ENCODE assay signal across 14 mouse cellular contexts in the genomic region with DNA sequence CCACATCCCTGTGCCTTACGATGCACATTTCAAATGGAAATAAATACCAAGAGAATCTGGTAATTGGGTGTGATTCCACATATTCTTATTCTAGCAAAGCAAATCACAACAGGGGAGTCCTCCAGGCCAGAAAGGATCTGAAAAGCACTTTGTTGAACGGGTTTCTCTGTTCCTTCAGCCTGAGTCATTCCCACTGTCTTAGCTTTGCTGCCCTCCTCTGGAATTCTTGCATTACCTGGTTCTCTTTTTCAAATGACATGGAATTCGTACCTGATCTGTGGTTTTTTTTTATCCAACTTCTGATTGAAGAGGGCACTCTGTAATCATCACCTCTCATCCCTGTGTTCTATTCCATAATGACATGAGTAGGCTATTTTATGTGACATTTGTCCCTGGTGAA.
DNase-seq lines count a peak whose midpoint lies in the region; ATAC-seq and TF ChIP-seq lines count a peak whose summit lies in the region.
"Had no signal": no experiment of that assay in that cellular context is flagged by ENCODE, and none has a peak within 500 bp of the region (broad histone marks: within the 10 kb centered on the region; RNA-seq: fewer than 3 reads in every experiment).

No protein-coding gene starts in this region.

- H3K36me3 ChIP-seq in heart, embryonic 11.5 days (ENCODE audit: control insufficient read depth, insufficient read depth, low read length) = no peaks in the 10 kb centered on the region
- no peaks in the 10 kb centered on the region for H3K36me3 ChIP-seq in limb, embryonic 14.5 days (ENCODE audit: control insufficient read depth, insufficient read depth, low read length)
- H3K36me3 ChIP-seq in limb, embryonic 10.5 days = no peaks in the 10 kb centered on the region
- H3K36me3 ChIP-seq: limb, embryonic 12.5 days had no signal

- no peak overlapping the region for H3K4me2 ChIP-seq in heart, embryonic 11.5 days
- H3K4me2 ChIP-seq in limb, embryonic 14.5 days (replicated peaks; ENCODE audit: low read depth, low read length, severe bottlenecking) = no peak overlapping the region
- H3K4me2 ChIP-seq: limb, embryonic 12.5 days had no signal

- H3K27ac ChIP-seq in heart, embryonic 11.5 days (ENCODE audit: low read depth, low read length) = no peak overlapping the region
- H3K27ac ChIP-seq in limb, embryonic 14.5 days (replicated peaks; ENCODE audit: low read depth, low read length) = no peak overlapping the region
- H3K27ac ChIP-seq in limb, embryonic 10.5 days = no peak overlapping the region
- H3K27ac ChIP-seq: limb, embryonic 12.5 days had no signal

- DNase-seq in heart, postnatal 10 days = peak; percentile 6 to 12
- DNase-seq in limb, embryonic 14.5 days (ENCODE audit: low spot score) = peak; percentile 45
- no peak for DNase-seq in limb, embryonic 10.5 days (ENCODE audit: low spot score)
- DNase-seq in Muller cell, postnatal 12 days (ENCODE audit: inconsistent ontology term) = peak; percentile 36
- DNase-seq in ZHBTc4 (ENCODE audit: low read depth, low spot score) = peak; percentile 3
- DNase-seq in ovary, adult 18-20 months (ENCODE audit: low spot score) = no peak
- no peak for DNase-seq in thymus, adult 18-20 months
- DNase-seq: adrenal gland, postnatal 10 days; gastrocnemius, postnatal 36 days; heart, postnatal 36 days; kidney, adult 9 months; thymus, postnatal 14 days had no signal

- WGBS in heart, embryonic 11.5 days (ENCODE audit: insufficient replicate concordance) = 53% methylated on average over 3 of the region's 3 CpGs
- 45% methylated on average over 3 of the region's 3 CpGs for WGBS in limb, embryonic 14.5 days
- WGBS in limb, embryonic 10.5 days = 68% methylated on average over 3 of the region's 3 CpGs

- intact Hi-C loops in heart, postnatal 10 days (cut with DNase I) = loop anchor here (5.0 kb wide), 1 partner anchor 239 kb away; no protein-coding TSS in a partner anchor

- H3K9ac ChIP-seq in heart, embryonic 11.5 days (ENCODE audit: low read depth, low read length) = no peak overlapping the region
- no peak overlapping the region for H3K9ac ChIP-seq in limb, embryonic 14.5 days (ENCODE audit: low read depth, low read length, severe bottlenecking)
- H3K9ac ChIP-seq: limb, embryonic 12.5 days had no signal

- no peaks in the 10 kb centered on the region for H3K4me1 ChIP-seq in heart, embryonic 11.5 days (ENCODE audit: control insufficient read depth, insufficient read depth, low read length)
- H3K4me1 ChIP-seq in limb, embryonic 14.5 days (ENCODE audit: control insufficient read depth, insufficient read depth, low read length) = no peaks in the 10 kb centered on the region
- no peaks in the 10 kb centered on the region for H3K4me1 ChIP-seq in limb, embryonic 10.5 days
- H3K4me1 ChIP-seq: limb, embryonic 12.5 days had no signal

- no peaks in the 10 kb centered on the region for H3K27me3 ChIP-seq in heart, embryonic 11.5 days (ENCODE audit: control insufficient read depth, insufficient read depth, low read length)
- H3K27me3 ChIP-seq in limb, embryonic 14.5 days (ENCODE audit: control insufficient read depth, insufficient read depth, low read length) = no peaks in the 10 kb centered on the region
- H3K27me3 ChIP-seq in limb, embryonic 10.5 days (ENCODE audit: low read depth, poor library complexity, severe bottlenecking) = no peaks in the 10 kb centered on the region
- H3K27me3 ChIP-seq: limb, embryonic 12.5 days had no signal

- no peak overlapping the region for H3K4me3 ChIP-seq in heart, embryonic 11.5 days (ENCODE audit: low read depth, low read length)
- no peak overlapping the region for H3K4me3 ChIP-seq in limb, embryonic 14.5 days (replicated peaks; ENCODE audit: low read length)
- no peak overlapping the region for H3K4me3 ChIP-seq in limb, embryonic 10.5 days
- H3K4me3 ChIP-seq: limb, embryonic 12.5 days had no signal

- TF ChIP-seq POLR2A in limb, embryonic 14.5 days (IDR thresholded peaks at IDR 0.05; ENCODE audit: borderline replicate concordance, extremely low read depth, insufficient read depth, insufficient read length) = no peak

- H3K9me3 ChIP-seq in heart, embryonic 11.5 days (replicated peaks; ENCODE audit: control insufficient read depth, low read length) = no peaks in the 10 kb centered on the region
- no peaks in the 10 kb centered on the region for H3K9me3 ChIP-seq in limb, embryonic 14.5 days (ENCODE audit: control insufficient read depth, low read length)
- no peaks in the 10 kb centered on the region for H3K9me3 ChIP-seq in limb, embryonic 10.5 days (replicated peaks)
- H3K9me3 ChIP-seq: limb, embryonic 12.5 days had no signal

- ATAC-seq in heart, embryonic 11.5 days (replicated peaks; ENCODE audit: insufficient number of reproducible peaks, low FRiP score, low TSS enrichment) = no peak
- ATAC-seq in limb, embryonic 14.5 days (ENCODE audit: low FRiP score, low read depth) = no peak

Comparison
In these comparisons a context has a peak if more than half of its experiments do, and no peak if none do; other contexts are left out.
1. DNase-seq: peak in heart, postnatal 10 days (2 of 2), limb, embryonic 14.5 days (single experiment), Muller cell, postnatal 12 days (single experiment) and ZHBTc4 (single experiment); none in limb, embryonic 10.5 days (single experiment), ovary, adult 18-20 months (single experiment) and thymus, adult 18-20 months (0 of 2).